Mouse (Mus musculus): ENCODE measurements at regions not wholly inside any gene's neighbourhood (a gene's known extent, or its start where the extent isn't known, plus 50 kb on each side); places are given as distances from the start of the nearest gene placed in this dataset.

DNA sequence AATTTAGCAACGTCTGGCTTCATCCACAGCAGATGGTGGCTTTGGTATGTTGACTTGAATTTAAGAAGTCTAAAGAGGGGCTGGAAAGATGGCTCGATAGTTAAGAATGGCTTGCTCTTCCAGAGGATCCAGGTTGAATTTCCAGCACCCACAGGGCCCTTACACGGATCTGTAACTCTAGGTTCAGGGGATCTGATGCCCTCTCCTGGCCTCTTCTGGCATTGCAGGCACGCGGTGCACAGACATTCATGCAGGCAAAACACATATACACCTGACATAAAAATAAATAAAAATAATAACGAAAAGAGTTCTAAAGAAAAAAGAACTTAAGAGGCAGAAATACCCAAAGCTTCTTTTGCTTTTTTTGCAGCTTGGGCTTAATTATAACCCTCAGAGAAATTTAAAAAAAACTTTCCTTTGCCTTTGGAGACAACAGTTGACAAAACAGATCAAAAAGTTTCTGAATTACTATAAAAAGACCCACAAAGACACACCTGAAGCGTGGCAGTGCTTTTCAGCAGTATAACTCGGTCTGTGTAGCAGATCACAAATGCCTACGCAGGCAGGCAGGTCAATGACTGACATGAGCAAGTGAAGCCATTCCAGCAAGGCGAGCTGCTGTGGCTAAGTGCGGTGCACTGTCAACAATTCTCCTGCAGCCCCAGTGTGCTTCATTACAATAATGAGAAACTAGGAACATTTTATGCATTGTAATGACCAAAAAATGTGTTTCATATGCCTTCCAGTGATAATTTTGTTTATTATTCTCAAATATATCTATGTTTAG is 85.5 kb upstream of the Pgrmc2 start:
- no peak overlapping the region; the same call in 1 of the 2 replicates for H3K4me2 ChIP-seq
- H3K27me3 ChIP-seq = no peaks in the 10 kb centered on the region
- H3K27ac ChIP-seq = peak overlapping the region; percentile 98

DNA sequence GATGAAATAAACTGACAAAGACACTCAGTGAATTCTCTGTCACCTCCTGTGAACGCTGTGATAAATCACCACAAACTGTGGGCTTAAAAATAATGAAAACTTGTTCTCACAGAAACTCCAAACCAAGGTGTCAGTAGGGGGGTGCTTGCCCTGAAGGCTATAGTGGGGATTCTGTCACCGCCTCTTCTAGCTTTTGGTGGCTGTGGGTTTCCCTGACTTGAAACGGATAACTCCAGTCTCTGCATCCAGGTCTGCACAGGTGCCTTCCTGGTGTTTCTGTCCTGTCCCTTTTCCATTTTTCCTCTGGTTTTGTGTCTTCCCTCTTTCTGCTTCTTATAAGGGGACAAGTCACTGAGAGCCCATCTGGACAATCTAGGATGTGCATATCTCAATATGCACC is 84.6 kb upstream of the Pgrmc2 start:
- ATAC-seq (ENCODE audit: low read depth) (no peak), DNase-seq (no peak)
- H3K36me3 ChIP-seq = no peaks in the 10 kb centered on the region
- no peaks in the 10 kb centered on the region for H3K9me3 ChIP-seq (replicated peaks)
- no peak overlapping the region for H3K9ac ChIP-seq
- peaks cover 84% of the 10 kb centered on the region for H3K4me1 ChIP-seq (replicated peaks)
- 90% methylated on average over 3 of the region's 3 CpGs for WGBS (ENCODE audit: insufficient replicate concordance)
- no peaks in the 10 kb centered on the region for H3K27me3 ChIP-seq
- no peak overlapping the region for H3K4me2 ChIP-seq
- H3K4me3 ChIP-seq (replicated peaks) = no peak overlapping the region
- H3K27ac ChIP-seq = peak overlapping the region; percentile 98; the same call in 1 of the 2 replicates

More for the DNA sequence above, 85.5 kb upstream of the Pgrmc2 start:
- DNase-seq = no peak
- peaks cover 83% of the 10 kb centered on the region for H3K4me1 ChIP-seq (replicated peaks)
- H3K9ac ChIP-seq = peak overlapping the region; percentile 54; the same call in 1 of the 2 replicates
- no peak for ATAC-seq (ENCODE audit: low read depth)
- no peak overlapping the region for H3K4me3 ChIP-seq (replicated peaks)
- 78% methylated on average over 11 of the region's 11 CpGs for WGBS (ENCODE audit: insufficient replicate concordance)
- no peaks in the 10 kb centered on the region for H3K36me3 ChIP-seq
- no peaks in the 10 kb centered on the region for H3K9me3 ChIP-seq (replicated peaks)

DNA sequence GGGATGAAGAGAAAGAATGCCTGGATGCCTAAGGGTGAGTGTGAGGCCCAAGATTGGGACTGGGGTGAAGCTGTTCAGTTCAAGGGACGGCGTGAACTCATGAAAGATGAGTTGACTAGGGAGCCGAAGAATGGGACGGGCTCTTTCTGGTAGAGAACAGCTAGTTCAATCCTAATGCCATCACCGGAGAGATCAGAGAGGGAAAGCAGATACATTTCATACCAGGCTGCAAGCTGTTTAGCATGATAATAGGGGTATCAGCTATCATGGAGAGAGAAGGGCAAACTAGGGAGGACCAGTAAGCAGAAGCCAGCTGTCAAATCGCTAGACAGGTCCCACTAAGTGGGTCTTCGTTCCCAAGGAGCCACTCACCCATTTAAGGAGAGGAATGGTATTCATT is 81.9 kb upstream of the Pgrmc2 start:
- WGBS (ENCODE audit: insufficient replicate concordance) = 81% methylated on average over 7 of the region's 7 CpGs
- 0 out of 2 replicates have a peak overlapping the region, but pooled peaks have one; percentile 4 for H3K9ac ChIP-seq
- H3K27ac ChIP-seq = peak overlapping the region; percentile 77
- peaks cover 63% of the 10 kb centered on the region for H3K4me1 ChIP-seq (replicated peaks)
- no peak overlapping the region for H3K4me3 ChIP-seq (replicated peaks)
- no peak for ATAC-seq (ENCODE audit: low read depth)
- H3K4me2 ChIP-seq = no peak overlapping the region
- H3K27me3 ChIP-seq = no peaks in the 10 kb centered on the region
- no peak for DNase-seq
- H3K36me3 ChIP-seq = no peaks in the 10 kb centered on the region
- H3K9me3 ChIP-seq (replicated peaks) = no peaks in the 10 kb centered on the region

DNA sequence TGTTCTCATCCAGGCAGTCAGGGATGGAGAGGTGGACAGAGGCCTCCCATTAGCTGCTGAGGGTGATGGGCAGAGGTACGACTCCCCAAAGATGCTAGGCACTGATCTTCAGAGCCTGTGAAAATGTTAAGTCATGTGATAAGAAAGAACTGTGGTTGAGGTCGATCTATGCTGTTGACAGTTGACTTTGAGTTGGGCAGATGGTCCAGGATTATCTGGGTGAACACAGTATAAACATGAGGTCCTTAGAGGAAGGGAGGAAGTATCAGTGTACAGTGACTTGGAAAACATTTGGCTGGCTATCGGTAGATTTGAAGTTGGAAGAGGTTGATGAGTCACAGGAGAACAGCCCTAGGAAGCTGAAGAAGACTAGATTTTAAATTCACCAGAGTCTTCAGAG is 80.9 kb upstream of the Pgrmc2 start:
- Histone ChIP-seq H3K4me3 (replicated peaks) (no peak overlapping the region), H3K4me1 (replicated peaks) (peaks cover 55% of the 10 kb centered on the region), H3K27me3 (no peaks in the 10 kb centered on the region), H3K9ac (no peak overlapping the region), H3K27ac (peak overlapping the region; percentile 77), H3K4me2 (no peak overlapping the region), H3K9me3 (replicated peaks) (no peaks in the 10 kb centered on the region), H3K36me3 (no peaks in the 10 kb centered on the region)
- WGBS (ENCODE audit: insufficient replicate concordance) = 24% methylated on average over 3 of the region's 3 CpGs
- peak; percentile 34 for DNase-seq
- ATAC-seq (ENCODE audit: low read depth) = peak; percentile 92

DNA sequence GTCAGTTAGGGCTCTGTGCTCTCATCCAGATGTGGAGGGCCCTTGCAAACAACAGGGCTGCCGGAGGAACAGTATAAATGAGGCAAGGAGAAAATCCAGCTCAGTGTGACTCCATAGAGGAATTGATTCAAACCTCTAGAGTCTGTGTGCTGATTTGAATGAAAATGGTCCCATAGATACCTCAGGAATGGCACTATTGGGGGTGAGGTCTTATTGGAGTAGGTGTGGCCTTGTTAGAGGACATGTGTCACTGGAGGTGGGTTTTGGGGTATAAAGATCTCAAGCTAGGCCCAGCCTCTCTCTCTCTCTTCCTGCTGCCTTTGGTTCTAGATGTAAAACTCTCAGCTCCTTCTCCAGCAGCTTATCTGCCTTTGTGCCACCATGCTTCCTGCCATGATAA is 79.7 kb upstream of the Pgrmc2 start:
- H3K4me1 ChIP-seq (replicated peaks) = peaks cover 59% of the 10 kb centered on the region
- no peaks in the 10 kb centered on the region for H3K36me3 ChIP-seq
- no peak overlapping the region for H3K4me2 ChIP-seq
- no peak for ATAC-seq (ENCODE audit: low read depth)
- H3K4me3 ChIP-seq (replicated peaks) = no peak overlapping the region
- H3K9ac ChIP-seq = no peak overlapping the region
- peak overlapping the region; percentile 77; the same call in 1 of the 2 replicates for H3K27ac ChIP-seq
- 85% methylated on average over 1 of the region's 1 CpGs for WGBS (ENCODE audit: insufficient replicate concordance)
- no peak for DNase-seq
- no peaks in the 10 kb centered on the region for H3K27me3 ChIP-seq
- no peaks in the 10 kb centered on the region for H3K9me3 ChIP-seq (replicated peaks)

DNA sequence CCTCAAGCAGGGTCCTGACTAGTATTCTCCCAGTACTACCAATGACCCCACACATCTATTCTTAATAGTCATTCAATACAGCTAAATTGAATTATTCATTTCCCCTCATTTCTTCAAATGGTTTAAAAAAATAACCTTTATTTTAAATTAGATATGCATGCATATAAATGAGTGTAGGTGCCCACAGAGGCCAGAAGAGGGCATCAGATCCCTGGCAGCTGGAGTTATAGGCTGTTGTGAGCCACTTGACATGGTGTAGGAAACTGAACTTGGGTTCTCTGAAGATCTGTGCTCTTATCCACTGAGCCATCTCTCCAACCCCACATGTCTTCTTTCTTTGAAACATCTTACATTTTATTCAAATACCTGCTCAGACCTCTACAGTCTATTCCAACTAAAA is 77.8 kb upstream of the Pgrmc2 start:
- Histone ChIP-seq H3K4me2 (no peak overlapping the region), H3K27me3 (no peaks in the 10 kb centered on the region), H3K9me3 (replicated peaks) (no peaks in the 10 kb centered on the region), H3K27ac (no peak overlapping the region), H3K36me3 (no peaks in the 10 kb centered on the region), H3K4me3 (replicated peaks) (no peak overlapping the region), H3K9ac (no peak overlapping the region), H3K4me1 (replicated peaks) (peaks cover 67% of the 10 kb centered on the region)
- ATAC-seq (ENCODE audit: low read depth) (no peak), DNase-seq (no peak)

DNA sequence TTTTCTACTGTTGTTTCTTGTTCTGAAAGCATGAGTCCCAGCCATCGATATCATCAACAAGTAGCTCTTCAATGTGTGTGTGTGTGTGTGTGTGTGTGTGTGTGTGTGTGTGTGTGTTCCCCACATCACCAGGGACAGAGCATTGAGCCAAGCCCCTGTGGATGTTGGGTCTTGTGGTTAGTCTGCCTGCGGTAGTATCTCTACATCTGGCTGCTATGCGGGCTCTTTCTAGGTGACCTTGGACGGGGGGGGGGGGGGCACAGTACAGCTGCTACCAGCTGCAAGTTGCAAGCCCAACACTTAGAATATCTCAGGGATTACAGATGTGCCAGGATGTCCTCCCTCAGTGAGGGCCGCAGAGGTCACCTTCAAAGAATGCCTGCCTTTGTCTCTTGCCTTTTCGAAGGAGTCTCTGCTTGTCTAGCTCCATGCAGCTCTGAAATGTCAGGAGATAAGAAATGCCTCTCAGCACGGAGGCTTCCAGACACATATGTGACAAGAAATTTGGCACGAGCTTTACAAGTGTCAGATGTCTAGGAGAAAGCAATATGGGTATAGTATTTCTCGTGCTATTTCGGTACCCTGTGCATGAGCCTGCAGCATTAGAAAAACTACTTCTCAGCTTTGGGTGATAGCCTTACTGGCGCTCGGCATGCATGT is 75.6 kb upstream of the Pgrmc2 start:
- no peaks in the 10 kb centered on the region for H3K9me3 ChIP-seq (replicated peaks)
- 58% methylated on average over 12 of the region's 12 CpGs for WGBS (ENCODE audit: insufficient replicate concordance)
- H3K4me2 ChIP-seq = no peak overlapping the region
- H3K27me3 ChIP-seq = no peaks in the 10 kb centered on the region
- H3K9ac ChIP-seq = no peak overlapping the region
- no peak overlapping the region for H3K4me3 ChIP-seq (replicated peaks)
- ATAC-seq (ENCODE audit: low read depth) (no peak), DNase-seq (no peak)
- peak overlapping the region; percentile 67 for H3K27ac ChIP-seq
- H3K36me3 ChIP-seq = no peaks in the 10 kb centered on the region
- peaks cover 58% of the 10 kb centered on the region for H3K4me1 ChIP-seq (replicated peaks)

DNA sequence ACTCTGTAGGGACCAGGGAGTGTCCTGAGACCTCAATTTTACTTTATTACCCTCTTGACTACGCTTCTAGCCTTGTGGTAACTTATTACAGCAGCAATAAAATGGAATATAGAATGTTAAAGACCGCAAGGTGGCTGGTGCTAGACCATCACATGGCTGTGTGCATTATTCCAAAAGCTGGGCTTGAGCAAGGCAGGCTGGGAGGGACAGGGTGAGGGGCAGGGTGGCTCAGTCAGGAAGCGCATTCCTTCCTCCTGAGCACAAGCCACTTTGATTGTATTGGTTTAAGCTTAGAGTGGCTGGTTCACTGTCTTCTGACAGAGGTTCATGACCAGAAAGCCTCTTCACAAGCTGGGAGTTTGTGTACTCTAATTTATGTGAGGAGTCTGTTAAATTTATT is 74.6 kb upstream of the Pgrmc2 start:
- H3K4me2 ChIP-seq = no peak overlapping the region
- no peak for DNase-seq
- ATAC-seq (ENCODE audit: low read depth) = no peak

DNA sequence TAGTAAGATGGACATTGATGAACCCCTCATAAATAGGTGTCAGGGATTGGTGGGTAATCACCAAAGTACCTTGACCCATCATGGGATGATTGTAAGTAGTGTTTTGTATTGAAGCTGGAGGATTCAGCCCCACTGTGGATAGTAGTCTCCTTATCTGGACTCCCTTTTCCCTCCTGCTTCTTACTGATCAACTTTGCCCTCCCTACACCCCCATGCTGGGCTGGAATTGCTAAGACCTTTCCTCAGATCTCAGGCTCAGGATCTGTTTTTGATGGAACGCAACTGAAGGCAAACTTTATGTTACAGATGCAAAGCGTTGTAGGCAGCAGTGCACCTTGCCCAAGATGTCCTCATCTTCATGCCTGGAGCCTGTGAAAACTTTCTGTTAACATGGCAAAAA is 73.7 kb upstream of the Pgrmc2 start:
- peak; percentile 64 for ATAC-seq (ENCODE audit: low read depth)
- WGBS (ENCODE audit: insufficient replicate concordance) = 78% methylated on average over 2 of the region's 2 CpGs
- H3K36me3 ChIP-seq = no peaks in the 10 kb centered on the region
- no peaks in the 10 kb centered on the region for H3K9me3 ChIP-seq (replicated peaks)
- no peaks in the 10 kb centered on the region for H3K27me3 ChIP-seq
- H3K4me3 ChIP-seq (replicated peaks) = no peak overlapping the region
- H3K4me1 ChIP-seq (replicated peaks) = peaks cover 54% of the 10 kb centered on the region
- H3K9ac ChIP-seq = 0 out of 2 replicates have a peak overlapping the region, but pooled peaks have one; percentile 15
- H3K27ac ChIP-seq = peak overlapping the region; percentile 67
- peak overlapping the region; percentile 4; the same call in 1 of the 2 replicates for H3K4me2 ChIP-seq
- DNase-seq = no peak

More for the DNA sequence above, 74.6 kb upstream of the Pgrmc2 start:
- peaks cover 53% of the 10 kb centered on the region for H3K4me1 ChIP-seq (replicated peaks)
- peak overlapping the region; percentile 67 for H3K27ac ChIP-seq
- no peak overlapping the region for H3K4me3 ChIP-seq (replicated peaks)
- no peaks in the 10 kb centered on the region for H3K9me3 ChIP-seq (replicated peaks)
- H3K27me3 ChIP-seq = no peaks in the 10 kb centered on the region
- H3K9ac ChIP-seq = no peak overlapping the region
- WGBS (ENCODE audit: insufficient replicate concordance) = 80% methylated on average over 3 of the region's 3 CpGs
- H3K36me3 ChIP-seq = no peaks in the 10 kb centered on the region

DNA sequence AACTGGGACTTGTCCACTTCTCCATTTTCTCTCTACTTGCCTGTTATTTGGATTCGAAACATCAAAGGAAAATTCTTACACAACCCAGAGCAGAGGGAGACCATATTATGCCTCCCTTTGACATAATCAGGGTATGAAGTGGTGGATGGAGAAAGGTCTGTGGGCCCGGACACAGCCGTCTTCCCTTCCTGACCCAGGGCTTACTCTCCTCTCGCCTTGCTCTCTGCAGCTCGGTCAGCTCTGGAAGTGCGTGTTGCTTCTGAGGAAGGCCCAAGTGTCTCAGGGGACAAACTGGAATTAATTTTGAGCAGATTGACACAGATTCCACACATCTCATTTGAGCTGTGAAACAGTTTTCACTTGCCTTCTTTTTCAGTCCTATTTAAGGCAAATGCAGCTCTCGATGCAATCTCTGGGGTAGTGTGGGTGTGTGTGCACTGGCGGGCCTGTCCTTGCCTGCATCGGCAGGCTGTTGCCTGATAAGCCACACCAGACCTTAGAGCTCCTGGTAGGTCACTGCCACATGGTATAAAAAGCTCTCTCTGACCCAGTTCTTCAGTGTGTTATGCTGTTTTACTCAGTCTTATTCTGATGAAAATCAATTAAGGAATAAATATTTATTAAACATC is 72.4 kb upstream of the Pgrmc2 start:
- ATAC-seq (ENCODE audit: low read depth) (peak; percentile 99), DNase-seq (peak; percentile 69)
- Histone ChIP-seq H3K9me3 (replicated peaks) (no peaks in the 10 kb centered on the region), H3K4me3 (replicated peaks) (peak overlapping the region; percentile 23; the same call in 1 of the 2 replicates), H3K4me2 (peak overlapping the region; percentile 58), H3K27ac (peak overlapping the region; percentile 90), H3K36me3 (no peaks in the 10 kb centered on the region), H3K4me1 (replicated peaks) (peaks cover 54% of the 10 kb centered on the region), H3K27me3 (no peaks in the 10 kb centered on the region), H3K9ac (peak overlapping the region; percentile 52)
- 57% methylated on average over 9 of the region's 9 CpGs for WGBS (ENCODE audit: insufficient replicate concordance)

DNA sequence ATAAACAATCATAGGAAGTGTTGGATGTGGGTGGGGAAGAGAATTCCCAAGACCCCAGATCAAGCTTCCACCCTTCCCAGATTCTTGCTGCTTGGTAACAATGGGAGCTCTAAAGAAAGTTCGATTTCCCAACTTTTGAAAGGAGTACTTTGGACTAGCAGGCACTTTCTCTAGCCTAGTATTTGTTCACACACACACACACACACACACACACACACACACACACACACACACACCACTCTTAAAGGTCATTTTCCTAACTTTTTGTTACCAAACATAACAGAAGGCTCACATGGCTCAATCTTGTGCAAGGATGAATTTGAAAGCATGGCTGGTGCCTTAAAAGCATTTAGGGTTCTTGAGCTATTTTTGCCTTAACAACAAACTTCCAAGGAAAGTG is 71.6 kb upstream of the Pgrmc2 start:
- Histone ChIP-seq H3K4me1 (replicated peaks) (peaks cover 54% of the 10 kb centered on the region), H3K9me3 (replicated peaks) (no peaks in the 10 kb centered on the region), H3K9ac (no peak overlapping the region), H3K36me3 (no peaks in the 10 kb centered on the region), H3K4me2 (no peak overlapping the region), H3K4me3 (replicated peaks) (no peak overlapping the region), H3K27ac (no peak overlapping the region), H3K27me3 (no peaks in the 10 kb centered on the region)
- ATAC-seq (ENCODE audit: low read depth) (no peak), DNase-seq (no peak)
- 17% methylated on average over 1 of the region's 1 CpGs for WGBS (ENCODE audit: insufficient replicate concordance)

Data from liver, embryonic 13.5 days (tissue).